Mouse (Mus musculus) layer of hippocampus, adult 8-10 months (tissue): ENCODE results near the gene March11. TPM values are rescaled to one million over a fixed set of nuclear protein-coding genes. Genes with fewer than 3 reads are reported as not detected.

Experiments
- DNase-seq, 2 experiments: peaks; one replicate each; pipeline ENCODE4 v3.0.0; 2022; ENCODE audit warnings: low spot score in 2 of 2
- total RNA-seq, 4 experiments: library from RNA; stranded (reverse); gene quantifications; 2 replicates each; pipeline ENCODE4 v1.2.4; 2022

March11 gene
- total RNA-seq, 4 experiments from 2014 or later = 5.1 to 11.2 (median 7.5) TPM

DNA sequence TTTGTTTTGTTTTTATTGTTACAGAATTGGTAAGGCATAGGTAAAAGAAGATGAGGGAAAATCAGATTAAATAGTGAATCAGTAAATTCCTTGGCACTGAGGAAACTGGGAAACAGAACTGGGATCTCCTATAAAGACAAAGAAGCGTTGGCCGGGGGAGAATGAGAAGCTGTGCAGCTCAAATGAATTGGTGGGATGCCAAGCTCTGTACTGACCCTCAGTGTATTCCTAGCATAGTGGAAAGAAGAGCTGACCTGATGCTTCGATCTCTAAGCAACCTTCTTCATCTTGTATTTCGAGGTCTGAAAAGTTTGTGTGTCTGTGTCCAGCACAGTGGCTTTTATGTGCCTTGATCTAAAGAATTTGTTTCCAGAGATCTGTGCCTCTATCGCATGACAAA lies 64.9 kb downstream of the March11 start:
- no peak for DNase-seq

DNA sequence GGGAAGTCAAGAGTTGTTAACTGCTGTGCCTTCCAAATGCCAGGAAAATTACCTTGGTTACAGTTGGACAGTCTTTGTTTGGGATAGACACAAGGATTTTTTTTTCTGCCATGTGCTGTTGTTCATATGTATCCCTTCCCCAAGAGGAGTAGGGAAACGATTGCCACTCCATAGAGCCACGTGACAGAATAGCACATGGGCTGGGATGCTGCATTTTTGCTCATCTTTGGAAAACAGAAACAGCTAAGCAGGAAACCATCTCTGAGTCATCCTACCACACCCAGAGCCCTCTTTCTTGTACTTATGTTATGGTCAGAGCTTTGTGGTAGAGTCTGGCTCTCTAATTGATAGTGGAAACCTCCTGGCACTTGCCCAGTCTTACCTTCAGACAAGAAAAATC lies 65.4 kb downstream of the March11 start:
- no peak for DNase-seq

DNA sequence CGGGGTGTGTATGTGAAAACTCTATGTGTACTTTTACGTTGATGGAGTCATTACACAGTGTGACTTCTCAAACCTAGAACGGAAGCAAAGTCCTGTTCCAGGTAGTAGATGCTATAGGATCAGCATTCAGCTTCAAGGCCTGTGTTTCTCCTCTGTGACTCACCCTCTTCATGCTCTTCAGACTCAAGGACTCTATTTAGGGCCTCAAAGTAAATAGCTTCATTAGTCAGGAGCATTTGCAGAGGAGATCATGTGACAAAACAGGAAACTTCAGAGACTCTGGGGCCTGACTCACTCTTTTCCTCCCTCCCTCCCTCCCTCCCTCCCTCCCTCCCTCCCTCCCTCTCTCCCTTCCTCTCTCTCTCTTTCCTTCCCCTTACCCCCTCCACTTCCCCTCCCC lies 66.1 kb downstream of the March11 start:
- no peak for DNase-seq

DNA sequence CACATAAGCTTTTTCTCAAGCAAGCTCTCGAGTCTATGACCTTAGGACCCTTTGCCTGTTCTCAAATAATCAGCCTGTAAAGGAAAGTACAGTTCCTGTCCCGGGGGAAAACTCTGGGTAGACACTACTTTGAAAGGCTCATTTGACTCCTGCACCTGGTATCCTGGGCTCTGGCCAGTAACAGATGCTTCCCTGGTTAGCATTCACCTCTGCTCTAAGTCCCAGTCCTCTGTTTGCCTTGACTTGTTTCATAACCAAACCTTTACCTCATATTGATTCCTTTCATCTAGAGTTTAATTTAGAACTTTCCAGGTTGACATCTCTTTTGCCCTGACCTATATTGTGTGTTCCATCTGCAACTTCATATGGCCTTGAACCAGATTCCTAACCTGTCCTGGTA lies 68.5 kb downstream of the March11 start:
- DNase-seq = no peak

DNA sequence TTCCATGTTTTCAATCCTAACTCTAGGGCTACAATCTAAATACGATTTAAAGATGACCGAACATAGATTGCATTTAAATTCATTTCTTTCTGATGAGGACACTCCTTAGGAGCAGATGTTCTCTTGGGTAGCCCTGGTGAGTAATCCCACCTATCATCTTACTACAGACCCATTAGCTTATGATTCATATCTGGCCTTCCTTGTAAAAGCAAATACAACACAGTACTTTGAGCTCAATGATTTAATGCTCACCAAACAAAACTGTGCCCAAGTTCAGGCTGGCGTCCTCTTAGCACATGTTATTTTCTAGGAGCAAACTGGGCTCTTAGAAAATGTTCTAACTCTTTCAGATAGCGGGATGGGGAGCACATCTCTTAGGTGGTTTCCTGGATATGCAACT lies 70.0 kb downstream of the March11 start:
- no peak for DNase-seq

DNA sequence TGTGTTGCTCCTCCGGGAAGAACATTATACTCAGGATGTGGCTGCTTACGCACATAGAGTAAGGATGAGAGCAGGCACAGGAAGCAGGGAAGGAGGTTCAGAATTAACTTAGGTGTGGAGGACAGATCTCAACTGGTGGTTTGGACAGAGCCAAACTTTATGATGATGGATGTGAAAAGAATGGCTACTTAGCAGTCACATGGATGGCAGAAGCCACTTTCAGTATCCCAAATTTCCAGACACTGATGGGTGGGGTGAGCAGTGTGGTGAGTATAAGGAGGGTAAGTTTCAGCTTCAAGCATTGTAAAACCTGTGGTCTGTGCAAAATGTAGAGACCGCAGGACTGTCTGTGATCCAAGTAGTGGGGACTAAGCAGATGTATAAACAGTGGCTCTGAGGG lies 71.0 kb downstream of the March11 start:
- DNase-seq = no peak

GRCm38 (mm10) chr15:26380844-26381243 lies 72.0 kb downstream of the March11 start:
- DNase-seq = no peak

DNA sequence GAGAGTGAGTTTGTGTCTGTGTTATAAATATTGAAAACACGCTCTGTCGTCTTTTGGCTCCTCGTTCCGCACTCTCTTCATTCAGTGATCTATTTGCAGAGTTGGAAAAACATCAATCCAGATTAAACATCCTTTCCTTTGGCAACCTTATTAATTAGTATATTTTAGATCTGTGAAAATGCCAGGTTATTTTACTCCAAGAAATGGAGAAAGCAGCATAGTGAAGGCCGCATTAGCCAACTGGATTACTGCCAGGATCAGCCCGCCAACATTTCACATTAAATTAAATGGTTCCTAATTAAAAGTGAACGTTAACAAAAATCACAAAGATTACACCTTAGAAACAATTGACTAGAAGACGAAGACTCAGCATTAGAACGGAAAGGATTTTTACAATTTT lies 81.2 kb downstream of the March11 start:
- DNase-seq = no peak

GRCm38 (mm10) chr15:26396556-26396955 lies 87.7 kb downstream of the March11 start:
- no peak for DNase-seq

DNA sequence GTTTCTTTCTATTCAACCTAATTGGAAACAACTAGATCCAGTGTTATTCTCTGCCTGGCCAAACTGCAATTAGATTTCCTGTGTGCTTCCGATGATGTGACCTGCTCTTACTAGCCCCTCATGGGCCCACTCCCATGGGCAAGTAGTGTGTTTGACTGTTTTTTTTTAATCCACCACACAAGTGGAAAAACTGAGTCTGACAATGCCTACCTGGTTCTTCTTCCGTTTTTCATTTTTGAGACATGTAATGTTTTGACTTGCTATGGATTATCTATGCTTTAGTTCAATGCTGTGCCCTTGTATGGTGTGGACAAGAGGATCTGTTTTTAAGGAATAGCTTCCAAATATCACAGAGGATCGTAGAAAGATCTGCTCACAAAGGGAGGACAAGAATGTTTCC lies 116.4 kb downstream of the March11 start:
- DNase-seq = no peak

DNA sequence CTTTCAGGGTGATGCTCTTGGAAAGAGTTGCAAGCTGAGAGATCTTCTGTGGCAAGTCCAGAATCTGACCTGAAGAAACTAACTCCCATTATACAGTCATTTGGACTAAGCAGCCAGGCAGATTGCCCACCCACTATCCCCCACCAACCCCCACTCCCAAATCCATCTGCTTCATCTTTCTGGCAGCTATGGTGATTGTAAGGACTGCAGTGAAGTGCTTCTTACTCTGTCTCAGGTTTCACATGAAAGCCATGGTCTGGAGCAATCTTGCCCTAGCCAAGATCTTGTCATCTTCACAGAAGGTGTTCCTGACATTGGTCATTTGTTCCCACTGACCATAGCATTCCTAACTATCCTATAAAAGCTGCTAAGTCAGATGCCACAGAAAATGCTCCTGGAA lies 117.4 kb downstream of the March11 start:
- no peak for DNase-seq

GRCm38 (mm10) chr15:26430565-26430964 lies 121.7 kb downstream of the March11 start:
- no peak for DNase-seq

DNA sequence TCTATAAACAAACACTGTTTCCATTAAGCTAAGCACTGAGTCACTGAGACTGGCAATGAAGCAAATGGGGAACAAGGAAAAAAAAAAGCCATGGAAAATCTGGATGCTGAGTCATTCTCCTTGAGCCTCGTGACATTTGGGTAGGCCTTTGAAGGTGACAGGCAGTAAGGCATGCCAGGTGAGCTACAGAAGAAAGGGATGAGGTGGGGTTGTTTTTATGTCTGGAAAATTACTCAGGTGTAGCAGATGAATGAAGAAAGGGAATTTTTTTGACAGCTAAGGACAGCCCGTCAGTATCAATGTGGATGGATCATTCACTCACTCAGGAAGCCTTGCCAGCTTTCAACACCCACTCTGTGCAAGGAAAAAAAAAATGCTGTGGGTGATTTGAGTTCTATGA lies 123.8 kb downstream of the March11 start:
- peak; percentile 28 to 31 for DNase-seq

GRCm38 (mm10) chr15:26435725-26436124 lies 126.9 kb downstream of the March11 start:
- DNase-seq = no peak

DNA sequence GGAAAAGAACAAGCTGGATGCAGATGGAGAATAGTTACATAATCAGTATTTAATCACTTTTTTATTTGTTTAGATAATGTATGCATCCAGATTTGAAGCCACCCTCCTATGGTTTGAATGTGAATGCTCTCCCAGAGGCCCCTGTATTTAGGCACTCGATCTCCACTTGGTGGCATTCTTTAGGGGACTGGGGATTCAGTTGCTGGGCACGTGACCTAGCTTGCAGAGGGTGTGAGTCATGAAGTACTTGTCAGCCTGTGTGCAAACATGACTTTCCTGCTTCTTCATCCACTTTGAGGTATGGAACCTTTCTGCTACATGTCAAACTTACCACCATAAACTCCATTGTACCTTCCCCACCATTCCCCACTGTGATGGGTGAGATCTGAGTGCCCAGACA lies 128.3 kb downstream of the March11 start:
- no peak for DNase-seq
